Mouse (Mus musculus) spleen, adult 12 weeks (tissue): ENCODE data around the gene Fam107b.
"Not testable (repeated sequence)": the region's sequence is repeated elsewhere in the genome, so short reads cannot be mapped to it uniquely, and the experiment has no call there.

ENCODE experiments used
- DNase-seq: peaks from one replicate; pipeline ENCODE4 v3.0.0; 2022; ENCODE audit warnings: low spot score

Fam107b gene

GRCm38 (mm10) chr2:3712369-3713042, 142.2 kb downstream of the Fam107b start:
- no peak for DNase-seq

GRCm38 (mm10) chr2:3713212-3713681, 143.0 kb downstream of the Fam107b start:
- DNase-seq, result peak; percentile 98

- DNase-seq, result peak; percentile 44
Measured at GRCm38 (mm10) chr2:3713682-3714361, 143.5 kb downstream of the Fam107b start.

GRCm38 (mm10) chr2:3714511-3714910, 144.2 kb downstream of the Fam107b start:
- DNase-seq, result no peak

GRCm38 (mm10) chr2:3715424-3715823, 145.1 kb downstream of the Fam107b start:
- no peak for DNase-seq

- DNase-seq, result no peak
Measured at GRCm38 (mm10) chr2:3717268-3717667, 147.0 kb downstream of the Fam107b start.

- DNase-seq, result no peak
Measured at GRCm38 (mm10) chr2:3717847-3718246, 147.6 kb downstream of the Fam107b start.

GRCm38 (mm10) chr2:3719436-3720121, 149.3 kb downstream of the Fam107b start:
- DNase-seq, result not testable (repeated sequence)

- DNase-seq, result no peak
Measured at GRCm38 (mm10) chr2:3721107-3721506, 150.8 kb downstream of the Fam107b start.

- DNase-seq, result no peak
Measured at GRCm38 (mm10) chr2:3721974-3722373, 151.7 kb downstream of the Fam107b start.

- no peak for DNase-seq
Measured at GRCm38 (mm10) chr2:3723391-3724106, 153.3 kb downstream of the Fam107b start.

- no peak for DNase-seq
Measured at GRCm38 (mm10) chr2:3726501-3727078, 156.3 kb downstream of the Fam107b start.

GRCm38 (mm10) chr2:3727225-3727930, 157.1 kb downstream of the Fam107b start:
- DNase-seq, result no peak

GRCm38 (mm10) chr2:3728090-3728489, 157.8 kb downstream of the Fam107b start:
- no peak for DNase-seq

GRCm38 (mm10) chr2:3729586-3729985, 159.3 kb downstream of the Fam107b start:
- DNase-seq, result no peak

GRCm38 (mm10) chr2:3730744-3731143, 160.5 kb downstream of the Fam107b start:
- no peak for DNase-seq

- peak; percentile 44 for DNase-seq
Measured at GRCm38 (mm10) chr2:3731316-3732015, 161.2 kb downstream of the Fam107b start.

GRCm38 (mm10) chr2:3737917-3738694, 167.8 kb downstream of the Fam107b start:
- no peak for DNase-seq

GRCm38 (mm10) chr2:3738734-3739133, 168.4 kb downstream of the Fam107b start:
- no peak for DNase-seq
